Mouse (Mus musculus) hindbrain, embryonic 16.5 days (tissue): Measurements from ENCODE around the gene Mpg. TPM values are rescaled to one million over a fixed set of nuclear protein-coding genes. Genes with fewer than 3 reads are reported as not detected.

ENCODE experiments used
- ATAC-seq: fragments of 200-750 bp; cut with Nextera tagmentation; 2 replicates; pipeline ENCODE4 v1.8.0; 2017; ENCODE audit warnings: moderate TSS enrichment, moderate library complexity
- H3K27ac ChIP-seq: fragments of 300-500 bp; sonication (generic); 2 replicates; pipeline ENCODE4 v1.5.1; 2014; ENCODE audit warnings: low read depth, mild to moderate bottlenecking, control low read depth, low read length, moderate library complexity
- H3K27me3 ChIP-seq: fragments of 300-500 bp; sonication (generic); replicated peaks from 2 replicates; pipeline ENCODE4 v1.6.1; 2014; ENCODE audit warnings: low read length; ENCODE audit not compliant: control insufficient read depth, insufficient read depth
- H3K36me3 ChIP-seq: fragments of 300-500 bp; sonication (generic); 2 replicates; pipeline ENCODE4 v1.6.1; 2014; ENCODE audit warnings: mild to moderate bottlenecking, low read length, moderate library complexity, mixed read lengths; ENCODE audit not compliant: control insufficient read depth, insufficient read depth
- H3K4me1 ChIP-seq: fragments of 300-500 bp; sonication (generic); 2 replicates; pipeline ENCODE4 v1.6.1; 2014; ENCODE audit warnings: low read depth, low read length; ENCODE audit not compliant: control insufficient read depth, insufficient read depth
- H3K4me2 ChIP-seq: fragments of 300-500 bp; sonication (generic); 2 replicates; pipeline ENCODE4 v1.6.1; 2014; ENCODE audit warnings: mild to moderate bottlenecking, low read length, control low read depth, moderate library complexity
- H3K4me3 ChIP-seq: fragments of 300-500 bp; sonication (generic); 2 replicates; pipeline ENCODE4 v1.5.1; 2014; ENCODE audit warnings: mild to moderate bottlenecking, low read length, control low read depth, moderate library complexity
- H3K9ac ChIP-seq: fragments of 300-500 bp; sonication (generic); 2 replicates; pipeline ENCODE4 v1.6.1; 2014; ENCODE audit warnings: low read depth, mild to moderate bottlenecking, control low read depth, low read length, moderate library complexity
- H3K9me3 ChIP-seq: fragments of 300-500 bp; sonication (generic); 2 replicates; pipeline ENCODE4 v1.6.1; 2014; ENCODE audit warnings: mild to moderate bottlenecking, low read length, moderate library complexity; ENCODE audit not compliant: control insufficient read depth
- WGBS: fragments of 180-500 bp; shearing (Covaris S2); extraction: QIAGEN DNeasy Blood & Tissue Kit; methylation state at CpG from one replicate; pipeline ENCODE4 v1.1.7; 2014; 5-methylcytosine and 5-hydroxymethylcytosine counted together
- polyA plus RNA-seq: library from polyadenylated mRNA; unstranded; fragments of >200 nt; fragmentation: Nextera tagmentation; extraction: Ambion mirVana; gene quantifications from 2 replicates; pipeline ENCODE4 v1.2.1, GENCODE M21; 2015

The Mpg gene
- polyA plus RNA-seq, 1 experiment from 2014 or later = 34.7 TPM

DNA sequence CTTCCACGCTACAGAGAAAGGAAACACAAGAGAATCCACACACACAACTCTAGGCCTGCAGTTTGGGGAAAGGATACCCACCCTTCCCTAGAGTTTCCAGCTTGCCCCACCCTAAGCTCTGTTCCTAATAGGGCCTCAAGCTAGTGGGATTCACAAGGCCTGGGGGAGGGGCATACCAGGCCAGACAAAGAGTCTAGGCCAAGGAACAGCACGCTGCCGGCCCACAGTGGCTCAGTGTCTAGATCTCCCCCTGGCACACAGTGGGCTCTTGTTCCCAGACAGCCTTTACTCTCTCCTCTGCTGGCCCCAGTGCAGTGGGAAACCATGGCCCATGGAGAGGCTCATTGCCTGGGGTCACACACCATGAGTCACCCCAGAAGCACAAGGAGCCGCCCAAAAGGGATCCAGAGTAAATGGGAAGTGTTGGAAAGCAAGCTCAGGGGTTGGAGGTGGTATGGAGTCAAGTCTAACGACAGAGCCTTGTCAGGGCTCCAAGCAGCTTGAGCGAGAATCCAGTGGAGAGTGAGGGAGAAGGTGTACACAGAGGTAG is 7.7 kb upstream of the Mpg start:
- WGBS = 53% methylated on average over 6 of the region's 6 CpGs
- Histone ChIP-seq H3K4me3 (no peak overlapping the region), H3K4me1 (peaks cover 21% of the 10 kb centered on the region), H3K9ac (0 out of 2 replicates have a peak overlapping the region, but pooled peaks have one; percentile 1), H3K27ac (no peak overlapping the region), H3K27me3 (no peaks in the 10 kb centered on the region; the same call in 1 of the 2 replicates), H3K4me2 (no peak overlapping the region), H3K36me3 (no peaks in the 10 kb centered on the region), H3K9me3 (no peaks in the 10 kb centered on the region)
- peak; percentile 40 for ATAC-seq

DNA sequence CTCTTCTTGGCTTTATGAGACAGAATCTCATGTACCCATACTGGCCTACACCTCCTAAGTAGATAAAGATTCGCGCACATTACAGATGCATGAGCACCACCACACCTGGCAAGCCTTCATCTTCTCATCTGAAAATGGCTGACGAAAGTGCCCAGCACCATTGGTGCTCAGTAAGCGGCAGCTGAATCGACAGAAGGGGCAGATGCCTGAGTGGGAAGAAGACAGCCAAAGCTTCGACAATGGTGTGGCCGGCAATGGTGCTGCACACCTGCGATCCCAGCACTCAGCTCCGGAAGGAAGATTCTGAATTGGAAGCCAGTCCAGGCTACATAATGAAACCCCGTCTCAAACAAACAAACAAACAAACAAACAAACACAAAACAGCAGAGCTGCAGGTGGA is 7.0 kb upstream of the Mpg start:
- Histone ChIP-seq H3K36me3 (no peaks in the 10 kb centered on the region), H3K9ac (no peak overlapping the region), H3K4me1 (peaks cover 21% of the 10 kb centered on the region), H3K4me2 (no peak overlapping the region), H3K27ac (no peak overlapping the region), H3K9me3 (no peaks in the 10 kb centered on the region), H3K4me3 (no peak overlapping the region), H3K27me3 (no peaks in the 10 kb centered on the region; the same call in 1 of the 2 replicates)
- no peak for ATAC-seq
- 87% methylated on average over 10 of the region's 10 CpGs for WGBS

DNA sequence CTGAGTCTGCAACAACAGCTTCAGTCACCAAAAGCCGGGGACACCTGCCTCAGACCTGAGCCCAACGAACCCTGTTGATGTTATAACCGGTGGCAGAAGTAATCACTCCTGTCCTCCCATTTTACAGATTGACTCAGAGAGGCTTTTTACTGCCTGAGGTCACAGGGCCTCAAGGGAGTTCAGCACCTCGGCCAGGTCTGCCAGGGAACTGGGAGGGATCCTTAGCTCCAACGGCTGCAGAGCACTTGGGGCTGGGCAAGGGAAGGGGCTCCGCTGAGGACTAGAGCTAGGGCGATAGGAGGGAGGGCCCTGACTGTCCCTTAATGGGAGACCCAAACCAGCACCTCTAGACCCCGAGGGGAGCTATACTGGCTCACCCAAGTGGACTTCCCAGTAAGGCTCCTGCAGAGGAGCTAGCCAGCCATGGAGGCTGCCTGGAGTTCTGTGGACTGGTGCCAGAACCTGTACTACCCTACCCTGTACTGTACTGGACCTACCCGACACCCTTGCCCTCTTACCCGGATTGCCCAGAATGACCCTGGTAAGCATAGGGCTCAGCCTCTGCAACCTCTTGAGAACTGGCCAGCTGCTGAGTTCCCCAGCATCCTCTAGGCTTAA is 5.6 kb upstream of the Mpg start:
- Histone ChIP-seq H3K9ac (peak overlapping the region; percentile 79; the same call in 1 of the 2 replicates), H3K4me2 (peak overlapping the region; percentile 97), H3K9me3 (no peaks in the 10 kb centered on the region), H3K27me3 (no peaks in the 10 kb centered on the region; the same call in 1 of the 2 replicates), H3K4me1 (peaks cover 30% of the 10 kb centered on the region), H3K27ac (peak overlapping the region; percentile 54; the same call in 1 of the 2 replicates), H3K36me3 (no peaks in the 10 kb centered on the region), H3K4me3 (peak overlapping the region; percentile 73)
- WGBS = 40% methylated on average over 10 of the region's 10 CpGs
- ATAC-seq = 0 out of 2 replicates have a peak, but pooled peaks have one; percentile 0

- Histone ChIP-seq H3K4me1 (peaks cover 33% of the 10 kb centered on the region), H3K27me3 (no peaks in the 10 kb centered on the region; the same call in 1 of the 2 replicates), H3K36me3 (no peaks in the 10 kb centered on the region), H3K9ac (peak overlapping the region; percentile 79), H3K27ac (peak overlapping the region; percentile 54), H3K9me3 (no peaks in the 10 kb centered on the region), H3K4me3 (peak overlapping the region; percentile 73), H3K4me2 (peak overlapping the region; percentile 97)
- under 1% methylated on average over 42 of the region's 46 CpGs for WGBS
- ATAC-seq = peak; percentile 14; the same call in 1 of the 2 replicates
Measured at GRCm38 (mm10) chr11:32221225-32221950, 4.9 kb upstream of the Mpg start.

DNA sequence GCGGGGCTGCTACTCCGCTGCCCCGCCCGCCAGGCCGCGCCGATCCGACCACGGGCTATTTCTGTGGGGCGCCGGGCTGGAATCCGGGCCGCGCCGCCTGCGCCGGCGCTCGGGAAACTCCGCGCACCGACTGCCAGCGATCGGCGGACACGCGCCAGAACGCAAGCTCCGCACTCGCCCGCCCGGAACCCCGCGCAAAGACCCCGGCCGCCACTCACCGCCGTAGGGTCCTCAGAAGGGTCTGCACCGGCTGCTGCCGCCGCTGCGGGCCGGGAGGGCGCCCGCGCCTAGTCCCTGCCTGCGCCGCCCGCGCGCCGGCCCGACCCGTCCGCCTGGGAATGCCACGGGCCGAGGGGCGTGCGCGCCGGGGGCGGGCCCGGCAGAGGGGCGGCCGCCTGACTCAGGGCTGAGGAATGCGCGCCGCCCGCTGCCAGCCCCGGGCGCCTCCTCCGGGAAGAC is 4.3 kb upstream of the Mpg start, which contains the start of gene Rhbdf1:
Gene Rhbdf1 (minus strand): TSS at position 350 of the 459 bp plus-strand sequence.
- peak within 1 kb of the TSS; percentile 97 for H3K4me2 ChIP-seq
- peaks cover 37% of the 10 kb centered on the region for H3K4me1 ChIP-seq
- ATAC-seq = peak; percentile 28; the same call in 1 of the 2 replicates
- H3K9me3 ChIP-seq = no peaks in the 10 kb centered on the region
- peak within 1 kb of the TSS; percentile 79 for H3K9ac ChIP-seq
- under 1% methylated on average over 47 of the region's 72 CpGs for WGBS
- no peaks in the 10 kb centered on the region; the same call in 1 of the 2 replicates for H3K27me3 ChIP-seq
- H3K27ac ChIP-seq = peak within 1 kb of the TSS; percentile 54
- H3K4me3 ChIP-seq = peak within 1 kb of the TSS; percentile 73
- H3K36me3 ChIP-seq = no peaks in the 10 kb centered on the region

DNA sequence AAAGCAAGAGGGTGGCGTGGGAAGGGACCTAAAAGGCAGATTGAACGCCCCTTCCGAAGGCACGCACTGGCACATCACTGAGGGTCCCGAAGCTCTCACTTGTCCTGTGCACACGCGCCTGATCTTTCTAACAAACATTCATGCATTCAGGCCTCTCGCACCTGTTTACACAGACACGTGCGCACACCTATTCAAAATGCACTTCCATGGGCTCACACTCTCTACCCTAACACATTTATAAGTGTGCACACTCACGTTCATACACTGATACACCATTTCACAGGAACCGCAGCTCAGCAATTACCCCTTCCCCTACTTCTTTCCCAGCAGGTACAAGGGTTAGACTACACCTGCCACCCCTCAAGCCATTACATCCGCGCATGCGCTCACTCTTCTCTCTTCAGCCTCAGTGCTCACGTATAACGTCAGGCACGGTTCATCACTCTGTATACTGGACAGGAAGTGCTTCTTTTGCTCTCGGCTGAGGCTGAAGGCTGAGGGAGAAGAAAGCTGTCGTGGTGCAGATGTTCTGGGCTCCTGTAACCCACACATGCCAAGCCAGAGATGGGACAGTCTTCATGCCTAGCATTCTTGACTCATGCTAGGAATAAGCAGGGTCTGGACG is 3.6 kb upstream of the Mpg start:
- 9% methylated on average over 21 of the region's 21 CpGs for WGBS
- peak overlapping the region; percentile 73 for H3K4me3 ChIP-seq
- no peak for ATAC-seq
- H3K9me3 ChIP-seq = no peaks in the 10 kb centered on the region
- no peaks in the 10 kb centered on the region for H3K36me3 ChIP-seq
- peak overlapping the region; percentile 79 for H3K9ac ChIP-seq
- no peaks in the 10 kb centered on the region; the same call in 1 of the 2 replicates for H3K27me3 ChIP-seq
- peak overlapping the region; percentile 54; the same call in 1 of the 2 replicates for H3K27ac ChIP-seq
- peak overlapping the region; percentile 97 for H3K4me2 ChIP-seq
- peaks cover 44% of the 10 kb centered on the region for H3K4me1 ChIP-seq

DNA sequence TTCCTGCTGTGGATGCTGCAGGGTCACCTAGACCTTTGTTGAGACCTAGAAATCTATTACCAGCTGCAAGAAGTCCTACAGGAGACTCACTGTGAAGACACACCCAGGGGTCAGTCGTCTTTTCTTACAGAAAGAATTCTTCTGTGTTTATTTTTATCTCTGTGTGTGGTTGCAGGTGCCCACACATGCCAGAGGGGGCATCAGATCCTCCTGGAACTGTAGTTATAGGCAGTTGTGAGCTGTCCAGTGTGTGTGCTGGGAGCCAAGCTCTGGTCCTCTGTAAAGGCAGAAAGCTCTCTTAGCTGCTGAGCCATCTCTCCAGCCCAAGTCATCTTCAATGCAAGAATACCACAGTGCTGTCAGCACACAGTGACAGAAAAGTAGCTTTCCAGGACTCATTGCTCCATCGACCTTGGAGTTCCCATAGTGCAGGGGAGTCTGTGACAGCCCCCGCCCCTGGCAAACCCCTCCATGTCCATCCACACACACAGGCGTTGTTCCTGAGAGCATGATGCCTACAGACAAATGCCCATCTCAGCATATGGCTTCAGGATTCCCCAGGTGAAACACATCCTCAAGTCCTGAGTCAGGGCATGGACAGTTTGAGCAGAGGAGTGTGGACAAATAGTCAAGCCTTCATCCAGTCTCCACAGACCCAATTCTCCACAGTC is 2.9 kb upstream of the Mpg start:
- Histone ChIP-seq H3K27ac (no peak overlapping the region), H3K4me1 (peaks cover 49% of the 10 kb centered on the region), H3K9me3 (no peaks in the 10 kb centered on the region), H3K27me3 (no peaks in the 10 kb centered on the region; the same call in 1 of the 2 replicates), H3K4me3 (no peak overlapping the region), H3K36me3 (no peaks in the 10 kb centered on the region), H3K9ac (no peak overlapping the region), H3K4me2 (no peak overlapping the region; the same call in 1 of the 2 replicates)
- ATAC-seq = no peak
- WGBS = 75% methylated on average over 4 of the region's 4 CpGs

DNA sequence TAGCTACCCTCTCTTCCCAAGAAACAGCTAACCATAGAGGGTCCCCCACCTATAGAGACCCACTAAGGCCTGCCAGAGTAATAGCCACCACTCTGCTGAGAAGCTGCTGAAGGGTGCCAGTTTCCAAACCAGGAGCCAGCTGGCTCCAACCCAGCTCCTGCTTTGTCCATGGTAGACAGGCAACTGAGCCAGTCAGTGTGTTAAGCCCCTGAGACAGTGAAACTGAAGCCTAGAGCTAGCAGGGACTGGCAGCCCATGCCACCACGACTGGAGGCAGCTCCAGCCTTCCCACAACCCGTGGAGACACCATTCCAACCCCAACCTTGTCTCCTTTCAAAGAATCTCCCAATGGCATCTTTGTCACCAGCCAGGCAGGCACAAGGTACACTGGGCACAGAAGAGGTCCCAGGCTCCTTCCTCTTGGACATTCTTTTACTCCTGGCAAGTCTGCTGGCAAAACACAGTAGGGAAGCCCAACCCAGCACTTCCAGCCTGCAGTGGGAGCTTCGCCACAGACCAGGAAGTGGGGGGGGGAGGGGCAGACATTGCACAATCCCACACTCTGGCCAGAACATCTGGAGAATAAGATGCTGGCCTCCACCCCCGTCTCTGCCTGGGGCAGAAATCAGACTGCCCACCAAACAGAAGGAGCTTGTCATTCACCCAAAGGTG is 1.7 kb upstream of the Mpg start:
- no peaks in the 10 kb centered on the region for H3K9me3 ChIP-seq
- WGBS = 16% methylated on average over 4 of the region's 4 CpGs
- H3K27ac ChIP-seq = peak overlapping the region; percentile 70
- H3K4me2 ChIP-seq = no peak overlapping the region
- H3K27me3 ChIP-seq = no peaks in the 10 kb centered on the region; the same call in 1 of the 2 replicates
- H3K9ac ChIP-seq = no peak overlapping the region
- H3K4me1 ChIP-seq = peaks cover 46% of the 10 kb centered on the region
- H3K36me3 ChIP-seq = no peaks in the 10 kb centered on the region
- no peak overlapping the region for H3K4me3 ChIP-seq
- ATAC-seq = peak; percentile 22; the same call in 1 of the 2 replicates
